Mouse (Mus musculus) brown adipose tissue, adult 24 weeks (tissue): ENCODE data around the gene Mrln. TPM values are rescaled to one million over a fixed set of nuclear protein-coding genes. Genes with fewer than 3 reads are reported as not detected.

Source experiments
- H3K27ac ChIP-seq: fragments of 200-500 bp; replicated peaks from 2 replicates; pipeline ENCODE4 v1.5.1; 2012; ENCODE audit warnings: low read depth, mild to moderate bottlenecking, low read length
- H3K4me1 ChIP-seq: fragments of 200-500 bp; 2 replicates; pipeline ENCODE4 v1.6.1; 2012; ENCODE audit warnings: low read length, mixed read lengths; ENCODE audit not compliant: control insufficient read depth, insufficient read depth, insufficient read length
- H3K4me3 ChIP-seq: fragments of 200-500 bp; 2 replicates; pipeline ENCODE4 v1.5.1; 2012; ENCODE audit warnings: low read depth, mild to moderate bottlenecking, low read length, moderate library complexity; ENCODE audit not compliant: insufficient read depth
- polyA plus RNA-seq: library from polyadenylated mRNA; stranded (reverse); fragments of >200 nt; gene quantifications from 2 replicates; pipeline ENCODE4 v1.2.4, GENCODE M21; 2012; ENCODE audit not compliant: missing spikeins, insufficient read depth, insufficient read length

The Mrln gene
- polyA plus RNA-seq, 1 experiment, result 5.7 TPM

DNA sequence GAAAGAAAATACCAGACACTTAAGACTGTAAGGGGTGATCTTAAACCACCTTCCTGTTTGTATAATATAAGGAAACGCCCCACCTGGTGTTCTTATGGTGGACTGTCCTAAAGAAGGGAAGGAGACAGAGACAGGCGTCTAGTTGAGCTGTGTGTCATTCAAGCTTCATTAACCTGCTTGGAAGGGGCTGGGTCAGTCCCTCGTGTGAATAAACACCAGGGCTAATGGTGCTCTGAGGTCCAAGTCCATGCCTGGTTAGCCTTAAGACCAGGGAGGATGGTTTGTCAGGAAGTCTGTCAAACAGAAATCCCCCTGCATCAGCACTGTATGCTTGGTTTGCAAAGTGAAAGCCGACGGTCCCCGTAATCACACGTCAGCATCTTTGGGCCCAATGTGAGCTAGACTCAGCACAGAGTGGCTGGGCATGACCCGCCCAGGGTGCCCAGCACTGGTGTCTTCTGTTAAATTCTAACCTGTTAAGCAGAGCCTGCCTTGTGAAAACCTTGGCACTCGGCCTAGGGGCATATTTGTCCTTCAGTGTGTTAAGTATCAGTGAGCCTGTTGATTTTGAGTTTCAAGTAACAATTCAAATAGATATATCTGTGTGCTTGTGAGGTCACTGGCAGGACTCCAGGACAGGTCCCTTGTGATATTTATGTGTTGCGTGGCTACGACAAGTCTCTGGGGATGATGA is 23.0 kb upstream of the Mrln start:
- Histone ChIP-seq H3K4me3 (no peak overlapping the region), H3K27ac (no peak overlapping the region), H3K4me1 (peaks cover 9% of the 10 kb centered on the region)

DNA sequence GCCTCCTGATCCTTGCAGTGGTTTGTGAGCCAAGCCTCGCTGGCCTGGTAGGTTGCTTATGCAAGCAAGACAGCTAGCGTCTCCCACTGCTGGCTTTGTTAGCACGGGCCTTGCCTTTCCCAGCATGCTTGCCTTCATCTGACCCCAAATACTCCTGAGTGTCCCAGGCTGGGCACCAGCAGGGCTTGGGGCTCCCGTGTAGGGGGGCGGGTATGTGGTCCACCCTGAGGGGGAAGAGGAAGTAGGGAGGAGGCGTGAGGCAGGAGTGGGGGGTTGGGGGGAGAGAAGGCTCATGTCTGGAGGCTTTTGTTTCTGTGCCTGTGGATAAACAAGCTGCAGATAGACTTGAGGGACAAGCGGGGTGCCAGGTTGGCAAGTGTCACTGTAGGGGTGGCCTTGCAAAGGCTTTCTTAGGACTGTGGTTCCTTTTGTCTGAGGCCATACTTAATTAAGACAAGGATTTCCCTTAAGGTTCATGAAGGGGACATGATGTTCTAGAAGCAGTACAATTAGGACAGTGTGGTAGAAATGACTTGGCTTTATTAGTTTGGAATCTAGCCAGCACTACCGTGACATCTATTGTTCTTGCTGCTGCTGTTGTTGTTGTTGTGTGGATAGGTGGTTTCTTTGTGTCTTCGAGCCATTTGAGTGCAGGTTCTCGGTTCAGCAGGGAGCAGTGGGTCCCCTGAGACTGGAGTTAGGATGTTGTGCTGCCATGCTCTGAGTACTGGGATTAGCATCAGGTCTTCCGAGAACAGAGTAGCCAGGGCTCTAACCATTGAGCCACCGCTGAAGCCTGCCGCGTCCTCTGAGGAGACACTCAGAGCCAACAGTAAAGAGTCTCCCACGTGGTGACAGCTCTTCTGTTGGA is 21.0 kb upstream of the Mrln start:
- no peak overlapping the region for H3K4me3 ChIP-seq
- peak overlapping the region; percentile 48 for H3K27ac ChIP-seq
- peaks cover 11% of the 10 kb centered on the region for H3K4me1 ChIP-seq

DNA sequence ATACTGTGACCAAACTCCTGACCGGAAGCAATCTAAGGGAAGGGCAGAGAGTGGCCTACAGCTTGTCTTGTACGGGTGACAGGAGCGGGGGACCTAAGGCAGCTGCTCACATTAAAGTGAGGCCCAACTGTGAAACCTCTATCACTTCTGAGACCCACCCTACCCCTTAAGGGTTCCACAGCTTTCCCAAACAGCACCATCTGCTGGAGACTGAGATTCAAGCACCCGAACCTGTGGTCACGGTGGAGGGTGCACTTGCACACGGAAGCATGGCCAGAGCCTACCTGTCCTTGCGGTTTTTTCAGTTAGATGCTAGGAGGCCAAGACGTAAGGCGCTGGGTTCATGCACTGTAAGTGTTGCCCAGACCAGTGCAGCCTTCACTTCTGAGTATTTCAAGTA is 18.3 kb upstream of the Mrln start:
- Histone ChIP-seq H3K4me1 (peaks cover 11% of the 10 kb centered on the region), H3K27ac (no peak overlapping the region), H3K4me3 (no peak overlapping the region)

DNA sequence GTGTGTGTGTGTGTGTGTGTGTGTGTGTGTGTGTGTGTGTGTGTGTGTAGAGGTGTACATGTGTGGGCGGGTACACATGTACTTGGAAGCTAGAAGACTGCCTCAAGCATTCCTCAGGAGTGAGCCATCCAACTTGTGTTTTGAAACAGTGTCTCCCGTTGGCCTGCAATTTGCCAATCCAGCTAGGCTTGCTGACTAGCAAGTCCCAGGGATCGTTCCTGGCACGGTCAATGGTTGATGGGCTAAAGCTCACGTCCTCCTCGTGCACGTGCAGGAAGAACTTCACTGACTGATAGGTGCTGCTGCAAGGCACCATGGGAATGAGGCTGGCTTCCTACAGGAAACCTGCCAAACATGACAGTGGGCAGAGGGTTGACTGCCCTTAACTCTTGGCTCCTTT is 17.9 kb upstream of the Mrln start:
- peaks cover 11% of the 10 kb centered on the region for H3K4me1 ChIP-seq
- H3K27ac ChIP-seq, result no peak overlapping the region
- no peak overlapping the region for H3K4me3 ChIP-seq

DNA sequence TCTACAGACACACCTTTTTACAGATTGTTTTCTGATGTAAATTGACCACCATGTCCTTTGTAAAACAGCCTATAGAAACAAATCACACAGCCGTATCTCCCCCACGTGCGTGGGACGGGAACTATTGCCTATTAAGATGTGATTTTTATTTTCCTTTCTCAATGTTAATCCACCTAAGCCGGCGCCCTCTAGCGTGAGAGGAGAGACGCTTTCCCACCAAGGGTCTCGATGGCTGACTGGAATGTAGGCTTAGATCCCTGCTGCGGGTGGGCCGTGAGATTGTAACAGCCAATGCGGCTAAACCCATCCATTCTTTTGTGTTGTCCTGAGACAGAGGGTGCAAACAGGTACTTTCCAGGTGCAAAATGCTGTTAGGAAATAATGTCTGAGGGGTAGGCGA is 14.6 kb upstream of the Mrln start:
- H3K4me3 ChIP-seq, result no peak overlapping the region
- no peak overlapping the region for H3K27ac ChIP-seq
- H3K4me1 ChIP-seq, result peaks cover 2% of the 10 kb centered on the region

DNA sequence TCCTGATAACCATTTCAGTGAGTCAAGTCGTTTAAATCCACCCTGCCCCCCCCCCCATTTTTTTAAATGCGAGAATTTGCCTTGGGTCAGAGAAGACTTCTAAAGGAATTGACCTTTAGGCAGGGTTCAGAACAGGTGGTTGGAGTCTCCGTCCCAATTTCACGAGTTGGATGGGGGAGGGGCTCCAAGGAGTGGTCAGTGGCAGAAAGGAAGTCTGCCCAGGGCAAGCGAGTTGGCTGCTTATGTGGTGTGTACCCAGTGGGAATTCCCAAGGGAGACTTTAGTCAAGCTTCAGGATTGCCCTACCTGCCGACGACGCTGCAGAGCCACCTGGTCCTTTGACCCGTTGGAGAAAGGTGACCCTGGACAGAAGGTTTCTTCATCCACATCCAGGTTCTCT is 10.2 kb upstream of the Mrln start:
- no peak overlapping the region for H3K27ac ChIP-seq
- peaks cover 8% of the 10 kb centered on the region; the same call in 1 of the 2 replicates for H3K4me1 ChIP-seq
- H3K4me3 ChIP-seq, result no peak overlapping the region

DNA sequence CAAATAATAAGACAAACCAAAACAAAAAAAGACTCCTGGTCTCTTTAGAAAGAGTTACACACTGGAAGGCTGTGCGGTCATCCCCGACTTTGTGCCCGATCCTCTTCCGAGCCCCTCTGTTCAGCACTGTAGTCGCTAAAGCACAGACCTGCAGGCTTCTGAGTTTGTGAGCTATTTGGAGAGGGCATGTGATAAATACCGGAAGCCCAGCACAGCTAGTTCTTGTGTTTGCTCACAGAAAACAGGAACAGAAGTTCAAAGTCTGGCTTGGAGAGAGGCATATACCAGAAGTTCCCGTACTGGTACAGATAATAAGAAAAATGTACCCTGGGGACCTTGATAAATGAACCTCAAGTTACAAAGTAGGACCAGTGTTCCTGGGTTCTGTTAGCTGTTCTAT is 9.2 kb upstream of the Mrln start:
- Histone ChIP-seq H3K27ac (peak overlapping the region; percentile 39; the same call in 1 of the 2 replicates), H3K4me3 (no peak overlapping the region), H3K4me1 (peaks cover 8% of the 10 kb centered on the region; the same call in 1 of the 2 replicates)

DNA sequence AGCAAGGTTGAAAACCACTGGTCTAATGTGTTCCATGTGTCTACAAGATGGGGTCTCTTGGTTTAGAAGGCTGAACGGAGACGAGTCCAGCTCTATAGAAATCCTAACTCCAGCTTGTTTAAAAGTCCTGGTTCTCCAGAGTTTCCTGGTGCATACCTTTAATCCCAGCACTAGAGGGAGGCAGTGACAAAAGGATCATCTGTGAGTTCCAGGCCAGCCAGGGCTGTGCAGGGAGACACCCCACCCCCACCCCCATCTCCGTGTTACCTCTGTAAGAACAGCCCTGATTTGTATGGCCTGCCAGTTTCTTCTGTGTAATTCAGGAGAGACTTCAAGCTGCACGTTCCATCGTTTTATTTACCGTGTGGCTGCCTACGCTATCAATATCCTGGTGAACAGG is 8.7 kb upstream of the Mrln start:
- Histone ChIP-seq H3K27ac (peak overlapping the region; percentile 35; the same call in 1 of the 2 replicates), H3K4me3 (no peak overlapping the region), H3K4me1 (peaks cover 8% of the 10 kb centered on the region; the same call in 1 of the 2 replicates)

DNA sequence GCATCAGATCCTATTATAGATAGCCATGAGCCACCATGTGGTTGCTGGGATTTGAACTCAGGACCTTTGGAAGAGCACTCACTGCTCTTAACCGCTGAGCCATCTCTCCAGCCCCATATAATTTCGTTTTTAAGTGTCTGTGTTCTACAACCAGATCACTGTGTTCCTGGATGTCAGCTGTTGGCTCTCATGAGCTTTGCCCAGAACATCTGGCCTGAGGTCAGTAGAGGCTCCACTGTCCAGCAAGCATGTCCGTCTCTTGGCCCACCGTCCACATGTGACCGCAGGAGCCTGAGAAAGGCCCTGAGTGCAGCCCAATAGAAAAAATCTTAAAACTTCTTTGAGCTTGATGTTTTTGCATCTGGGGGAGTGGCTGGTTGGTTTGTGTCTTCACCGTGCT is 7.8 kb upstream of the Mrln start:
- Histone ChIP-seq H3K4me3 (no peak overlapping the region), H3K27ac (no peak overlapping the region), H3K4me1 (peaks cover 8% of the 10 kb centered on the region; the same call in 1 of the 2 replicates)

DNA sequence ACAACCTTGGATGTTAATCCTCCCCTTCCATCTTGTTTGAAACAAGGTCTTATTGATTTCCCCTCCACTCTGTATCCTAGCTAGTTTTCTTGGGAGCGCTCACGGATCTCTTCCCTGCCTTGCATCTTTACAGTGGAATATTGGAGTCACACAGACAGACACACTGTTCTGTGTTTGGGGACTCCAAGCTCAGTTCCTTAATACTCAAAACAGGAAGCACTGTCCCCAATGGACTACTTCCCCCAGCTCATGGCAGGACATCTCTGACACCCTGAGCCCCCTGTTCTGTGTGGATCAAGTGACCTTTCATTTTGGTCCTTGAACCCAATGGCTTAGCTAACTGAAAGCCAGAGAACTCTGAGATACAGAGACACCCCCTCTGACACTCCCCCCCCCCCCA is 6.9 kb upstream of the Mrln start:
- Histone ChIP-seq H3K4me3 (no peak overlapping the region), H3K27ac (peak overlapping the region; percentile 62), H3K4me1 (peaks cover 8% of the 10 kb centered on the region; the same call in 1 of the 2 replicates)

DNA sequence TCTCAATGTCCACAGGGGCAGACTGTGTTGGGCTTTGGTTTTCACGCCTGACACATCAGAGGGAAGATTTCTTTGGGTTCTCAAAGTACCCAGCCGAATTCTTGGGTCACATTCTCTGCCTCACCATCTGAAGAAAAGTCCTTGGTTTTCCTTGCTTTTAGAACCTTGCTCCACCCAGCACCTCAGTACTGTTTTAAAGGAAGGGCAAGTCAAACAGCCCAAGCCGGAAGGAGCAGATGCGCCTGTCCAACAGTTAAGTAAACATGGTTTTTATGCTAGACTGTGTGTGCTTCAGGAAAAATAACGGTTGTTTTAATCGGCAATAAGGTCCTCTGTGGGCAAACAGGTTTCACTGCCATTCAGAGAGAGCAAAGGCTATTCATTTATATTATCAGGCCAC is 6.5 kb upstream of the Mrln start:
- peak overlapping the region; percentile 59 for H3K27ac ChIP-seq
- peaks cover 8% of the 10 kb centered on the region; the same call in 1 of the 2 replicates for H3K4me1 ChIP-seq
- H3K4me3 ChIP-seq, result no peak overlapping the region

DNA sequence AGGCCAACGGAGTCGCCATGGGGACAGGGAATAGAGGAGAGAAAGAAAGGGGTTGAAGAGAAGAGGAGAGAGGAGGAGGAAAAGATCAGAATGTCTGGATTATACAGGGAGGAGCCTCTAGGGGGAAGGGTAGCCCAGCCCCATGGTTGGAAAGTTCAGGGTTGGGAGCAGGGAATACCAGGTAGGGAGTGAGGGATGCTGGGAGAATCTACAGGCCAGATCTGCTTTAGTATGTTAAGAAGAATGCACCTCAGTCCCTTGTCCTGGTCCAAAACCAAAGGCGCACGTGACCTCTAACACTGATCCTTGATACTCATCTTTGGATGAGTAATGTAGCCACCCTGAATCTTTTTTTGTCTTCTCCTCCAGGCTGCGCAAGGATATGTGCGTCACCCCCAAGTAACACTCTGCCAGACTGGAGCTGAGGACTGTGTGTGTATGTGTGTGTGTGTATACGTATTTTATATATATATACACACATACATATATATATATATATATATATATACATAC is 5.5 kb upstream of the Mrln start:
- Histone ChIP-seq H3K4me3 (no peak overlapping the region), H3K4me1 (peaks cover 8% of the 10 kb centered on the region; the same call in 1 of the 2 replicates), H3K27ac (no peak overlapping the region)

DNA sequence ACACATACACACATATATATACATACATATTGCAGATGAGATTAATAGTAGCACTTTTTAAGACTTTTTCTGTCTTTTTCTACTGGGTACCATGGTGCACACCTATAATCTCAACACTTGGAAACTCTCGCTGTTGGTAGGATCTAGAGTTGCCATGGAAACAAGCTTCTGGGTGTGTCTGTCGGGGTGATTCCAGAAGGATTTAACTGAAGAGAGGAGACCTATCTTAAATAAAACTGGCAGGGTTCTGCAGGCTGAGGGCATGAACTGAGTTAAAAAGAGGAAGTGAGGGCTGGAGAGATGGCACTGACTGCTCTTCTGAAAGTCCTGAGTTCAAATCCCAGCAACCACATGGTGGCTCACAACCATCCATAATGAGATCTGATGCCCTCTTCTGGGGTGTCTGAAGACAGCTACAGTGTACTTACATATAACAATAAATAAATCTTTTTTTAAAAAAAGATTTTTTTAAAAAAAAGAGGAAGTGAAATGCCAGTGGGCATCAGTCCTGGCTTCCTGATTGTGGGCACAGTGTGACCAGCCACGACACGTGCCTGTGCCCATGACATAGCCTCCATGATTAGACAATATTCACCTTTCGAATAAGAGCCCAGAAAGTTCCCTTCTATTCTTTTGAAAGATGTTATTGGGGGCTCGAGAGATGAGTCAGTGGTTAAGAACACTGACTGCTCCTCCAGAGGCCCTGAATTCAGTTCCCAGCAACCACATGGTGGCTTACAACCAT is 4.8 kb upstream of the Mrln start:
- peaks cover 8% of the 10 kb centered on the region; the same call in 1 of the 2 replicates for H3K4me1 ChIP-seq
- H3K27ac ChIP-seq, result no peak overlapping the region
- H3K4me3 ChIP-seq, result no peak overlapping the region

DNA sequence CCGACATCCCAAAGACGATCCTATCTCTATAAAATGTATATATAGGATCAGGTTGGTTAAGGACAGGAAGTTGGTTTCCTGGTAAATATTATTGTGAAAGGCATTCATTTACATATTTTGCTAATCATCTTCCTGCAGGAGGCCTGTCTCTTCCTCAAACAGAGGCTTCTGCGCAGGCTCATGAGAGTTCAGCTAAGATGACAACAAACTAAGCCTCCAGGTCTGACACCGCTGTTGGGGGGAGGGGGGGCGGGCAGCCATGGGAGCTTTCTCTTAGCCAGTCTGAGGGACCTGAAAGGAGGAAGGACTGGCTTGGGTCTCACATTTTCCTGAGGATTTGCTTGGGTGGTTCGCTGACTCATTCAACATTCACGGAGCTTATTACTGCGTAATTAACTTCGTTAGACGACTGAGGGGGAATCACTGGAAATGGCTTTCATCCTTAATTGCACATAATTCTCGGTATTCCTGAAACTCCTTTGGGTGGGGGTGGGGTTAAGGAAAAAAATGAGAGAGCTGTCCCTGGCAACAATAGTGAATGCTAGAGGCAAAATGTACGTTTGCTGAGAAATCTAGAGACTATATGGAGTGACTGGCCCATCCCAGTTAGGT is 3.5 kb upstream of the Mrln start:
- Histone ChIP-seq H3K4me1 (peaks cover 8% of the 10 kb centered on the region; the same call in 1 of the 2 replicates), H3K27ac (no peak overlapping the region), H3K4me3 (no peak overlapping the region)
